Mouse (Mus musculus): Measurements from ENCODE around the gene Akap2. TPM values are rescaled to one million over a fixed set of nuclear protein-coding genes. Genes with fewer than 3 reads are reported as not detected.

Gene Akap2
- total and polyA plus RNA-seq, 2 experiments from 2014 or later, result 11.5 to 37.7 TPM

DNA sequence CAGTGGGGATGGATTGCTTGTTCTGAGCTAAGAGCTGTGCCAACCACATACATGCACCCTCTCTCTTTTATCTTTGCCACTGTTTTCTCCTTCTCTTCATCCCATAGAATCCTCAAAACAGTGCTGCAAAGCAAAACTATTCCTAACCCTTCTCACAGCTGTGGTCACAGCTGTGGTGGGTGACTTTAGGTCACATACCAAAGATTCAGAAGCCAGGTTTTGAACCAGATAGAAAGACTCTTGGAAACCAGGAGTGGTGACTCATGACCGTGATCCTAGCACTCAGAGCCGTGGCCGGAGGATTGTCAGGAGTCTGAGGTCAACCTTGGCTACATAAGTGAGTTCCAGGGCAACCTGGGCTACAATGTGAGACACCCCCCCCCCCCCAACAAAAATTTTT lies 51.5 kb downstream of the Akap2 start:
- H3K27ac ChIP-seq, result no peak overlapping the region
- no peak for ATAC-seq
- no peaks in the 10 kb centered on the region for H3K36me3 ChIP-seq (ENCODE audit: insufficient read depth, low read length)
- no peak overlapping the region for H3K4me3 ChIP-seq (ENCODE audit: low read length)
- no peak for DNase-seq (ENCODE audit: low spot score)
- no peaks in the 10 kb centered on the region for H3K9me3 ChIP-seq (ENCODE audit: low read length)
- H3K27me3 ChIP-seq (ENCODE audit: insufficient read depth, low read length), result no peaks in the 10 kb centered on the region
- whole genome bisulfite sequencing, result 91% methylated on average over 3 of the region's 3 CpGs
- no peak for TF ChIP-seq CTCF (IDR thresholded peaks at IDR 0.05; ENCODE audit: low read depth)
- no peaks in the 10 kb centered on the region for H3K4me1 ChIP-seq (ENCODE audit: insufficient read depth, low read length)
- H3K4me2 ChIP-seq (ENCODE audit: low read depth, low read length), result no peak overlapping the region
- H3K9ac ChIP-seq (replicated peaks; ENCODE audit: low read length), result no peak overlapping the region

- DNase-seq (ENCODE audit: low spot score), result no peak
- TF ChIP-seq CTCF (IDR thresholded peaks at IDR 0.05; ENCODE audit: low read depth), result no peak
- no peaks in the 10 kb centered on the region for H3K27me3 ChIP-seq (ENCODE audit: insufficient read depth, low read length)
- no peak for ATAC-seq
- no peak overlapping the region for H3K4me3 ChIP-seq (ENCODE audit: low read length)
- 53% methylated on average over 4 of the region's 4 CpGs for WGBS
- no peak overlapping the region for H3K4me2 ChIP-seq (ENCODE audit: low read depth, low read length)
- H3K36me3 ChIP-seq (ENCODE audit: insufficient read depth, low read length), result no peaks in the 10 kb centered on the region
- H3K4me1 ChIP-seq (ENCODE audit: insufficient read depth, low read length), result no peaks in the 10 kb centered on the region
- H3K9ac ChIP-seq (replicated peaks; ENCODE audit: low read length), result no peak overlapping the region
- no peak overlapping the region for H3K27ac ChIP-seq
- H3K9me3 ChIP-seq (ENCODE audit: low read length), result no peaks in the 10 kb centered on the region
Measured at GRCm38 (mm10) chr4:57770185-57770823, 52.8 kb downstream of the Akap2 start.

DNA sequence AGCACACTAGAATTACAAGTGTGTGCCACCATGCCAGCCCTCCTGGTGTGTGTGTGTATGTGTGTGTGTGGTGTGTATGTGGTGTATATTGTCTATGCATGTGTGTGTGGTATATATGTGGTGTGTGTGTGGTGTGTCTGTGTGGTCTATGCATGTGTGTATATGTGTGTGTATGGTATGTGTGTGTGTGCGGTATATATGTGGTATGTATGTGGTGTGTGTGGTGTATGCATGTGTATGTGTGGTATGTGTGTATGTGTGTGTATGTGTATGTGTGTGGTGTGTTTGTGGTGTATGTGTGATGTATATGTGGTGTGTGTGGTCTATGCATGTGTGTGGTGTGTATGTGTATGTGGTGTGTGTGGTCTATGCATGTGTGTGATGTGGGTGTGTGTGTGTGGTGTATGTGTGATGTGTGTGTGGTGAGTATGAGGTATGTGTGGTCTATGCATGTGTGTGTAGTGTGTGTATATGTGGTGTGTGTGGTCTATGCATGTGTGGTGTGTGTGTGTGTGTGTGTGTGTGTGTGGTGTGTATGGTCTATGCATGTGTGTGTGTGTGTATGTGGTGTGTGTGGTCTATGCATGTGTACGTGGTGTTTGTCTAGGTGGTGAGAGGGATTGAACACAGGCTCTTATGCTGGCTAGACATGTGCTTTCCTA lies 54.2 kb downstream of the Akap2 start:
- no peak overlapping the region for H3K4me3 ChIP-seq (ENCODE audit: low read length)
- no peaks in the 10 kb centered on the region for H3K4me1 ChIP-seq (ENCODE audit: insufficient read depth, low read length)
- WGBS, result 83% methylated on average over 2 of the region's 2 CpGs
- no peaks in the 10 kb centered on the region for H3K36me3 ChIP-seq (ENCODE audit: insufficient read depth, low read length)
- no peak overlapping the region for H3K9ac ChIP-seq (replicated peaks; ENCODE audit: low read length)
- peak; percentile 18; the same call in 1 of the 2 replicates for ATAC-seq
- DNase-seq (ENCODE audit: low spot score), result no peak
- TF ChIP-seq CTCF (IDR thresholded peaks at IDR 0.05; ENCODE audit: low read depth), result no peak
- no peak overlapping the region for H3K27ac ChIP-seq
- H3K4me2 ChIP-seq (ENCODE audit: low read depth, low read length), result no peak overlapping the region
- H3K27me3 ChIP-seq (ENCODE audit: insufficient read depth, low read length), result no peaks in the 10 kb centered on the region
- no peaks in the 10 kb centered on the region for H3K9me3 ChIP-seq (ENCODE audit: low read length)

- no peak for ATAC-seq
- H3K4me2 ChIP-seq (ENCODE audit: low read depth, low read length), result no peak overlapping the region
- no peaks in the 10 kb centered on the region for H3K27me3 ChIP-seq (ENCODE audit: insufficient read depth, low read length)
- no peaks in the 10 kb centered on the region for H3K36me3 ChIP-seq (ENCODE audit: insufficient read depth, low read length)
- H3K4me3 ChIP-seq (ENCODE audit: low read length), result no peak overlapping the region
- no peak for TF ChIP-seq CTCF (IDR thresholded peaks at IDR 0.05; ENCODE audit: low read depth)
- no peak for DNase-seq (ENCODE audit: low spot score)
- 56% methylated on average over 11 of the region's 11 CpGs for WGBS
- no peak overlapping the region for H3K9ac ChIP-seq (replicated peaks; ENCODE audit: low read length)
- H3K27ac ChIP-seq, result no peak overlapping the region
- H3K9me3 ChIP-seq (ENCODE audit: low read length), result no peaks in the 10 kb centered on the region
- no peaks in the 10 kb centered on the region for H3K4me1 ChIP-seq (ENCODE audit: insufficient read depth, low read length)
Measured at GRCm38 (mm10) chr4:57772851-57773510, 55.5 kb downstream of the Akap2 start.

DNA sequence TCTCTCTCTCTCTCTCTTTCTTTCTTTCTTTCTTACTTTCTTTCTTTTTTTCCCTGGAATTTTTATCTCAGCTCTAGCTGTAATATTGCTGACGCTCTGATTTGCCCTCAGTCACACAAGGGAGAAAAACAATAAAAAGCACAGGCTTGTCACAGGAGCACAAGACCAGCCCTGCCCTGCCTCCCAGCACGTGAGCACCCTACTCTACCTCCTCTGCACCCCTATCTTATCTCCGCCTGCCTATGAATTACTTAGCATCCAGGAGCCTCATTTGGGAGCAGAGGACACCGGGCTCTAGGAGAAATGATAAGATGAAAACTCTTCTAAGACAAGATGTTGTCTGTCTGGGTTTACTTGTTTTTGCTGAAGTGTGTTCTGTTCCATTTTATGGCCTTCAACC lies 57.1 kb downstream of the Akap2 start:
- ATAC-seq (no peak), DNase-seq (ENCODE audit: low spot score) (no peak)
- Histone ChIP-seq H3K9ac (replicated peaks; ENCODE audit: low read length) (no peak overlapping the region), H3K4me2 (ENCODE audit: low read depth, low read length) (no peak overlapping the region), H3K4me1 (ENCODE audit: insufficient read depth, low read length) (no peaks in the 10 kb centered on the region), H3K36me3 (ENCODE audit: insufficient read depth, low read length) (no peaks in the 10 kb centered on the region), H3K27me3 (ENCODE audit: insufficient read depth, low read length) (no peaks in the 10 kb centered on the region), H3K9me3 (ENCODE audit: low read length) (no peaks in the 10 kb centered on the region), H3K4me3 (ENCODE audit: low read length) (no peak overlapping the region), H3K27ac (no peak overlapping the region)
- TF ChIP-seq CTCF (IDR thresholded peaks at IDR 0.05; ENCODE audit: low read depth), result no peak
- WGBS, result 70% methylated on average over 4 of the region's 4 CpGs

GRCm38 (mm10) chr4:57775582-57775981 lies 58.1 kb downstream of the Akap2 start:
- Histone ChIP-seq H3K9me3 (ENCODE audit: low read length) (no peaks in the 10 kb centered on the region), H3K36me3 (ENCODE audit: insufficient read depth, low read length) (no peaks in the 10 kb centered on the region), H3K4me1 (ENCODE audit: insufficient read depth, low read length) (no peaks in the 10 kb centered on the region), H3K9ac (replicated peaks; ENCODE audit: low read length) (no peak overlapping the region), H3K4me3 (ENCODE audit: low read length) (no peak overlapping the region), H3K27me3 (ENCODE audit: insufficient read depth, low read length) (no peaks in the 10 kb centered on the region), H3K27ac (no peak overlapping the region), H3K4me2 (ENCODE audit: low read depth, low read length) (no peak overlapping the region)
- no peak for TF ChIP-seq CTCF (IDR thresholded peaks at IDR 0.05; ENCODE audit: low read depth)
- ATAC-seq (no peak), DNase-seq (ENCODE audit: low spot score) (no peak)

GRCm38 (mm10) chr4:57780403-57780802 lies 62.9 kb downstream of the Akap2 start:
- H3K27ac ChIP-seq, result no peak overlapping the region
- DNase-seq (ENCODE audit: low spot score) (no peak), ATAC-seq (no peak)
- H3K9me3 ChIP-seq (ENCODE audit: low read length), result no peaks in the 10 kb centered on the region
- H3K4me1 ChIP-seq (ENCODE audit: insufficient read depth, low read length), result peaks cover 15% of the 10 kb centered on the region; the same call in 1 of the 2 replicates
- no peak overlapping the region for H3K4me2 ChIP-seq (ENCODE audit: low read depth, low read length)
- 29% methylated on average over 4 of the region's 4 CpGs for WGBS
- H3K4me3 ChIP-seq (ENCODE audit: low read length), result no peak overlapping the region
- no peak for TF ChIP-seq CTCF (IDR thresholded peaks at IDR 0.05; ENCODE audit: low read depth)
- no peaks in the 10 kb centered on the region for H3K27me3 ChIP-seq (ENCODE audit: insufficient read depth, low read length)
- no peaks in the 10 kb centered on the region for H3K36me3 ChIP-seq (ENCODE audit: insufficient read depth, low read length)
- no peak overlapping the region for H3K9ac ChIP-seq (replicated peaks; ENCODE audit: low read length)

All from hindbrain, postnatal 0 days (tissue).